Mouse (Mus musculus) spleen, adult 2 months (tissue): ENCODE results near the gene Meis2.

ENCODE experiments used
- CTCF ChIP-seq: fragments of 200-500 bp; IDR thresholded peaks from 2 replicates; pipeline ENCODE4 v1.5.1; 2011; ENCODE audit warnings: mild to moderate bottlenecking, inconsistent platforms; ENCODE audit not compliant: insufficient read depth, insufficient read length, insufficient replicate concordance; ENCODE audit errors: extremely low read depth
- POLR2A ChIP-seq: fragments of 200-500 bp; IDR thresholded peaks from 2 replicates; pipeline ENCODE4 v1.6.1; 2011; ENCODE audit warnings: low read depth, low read length, inconsistent platforms

DNA sequence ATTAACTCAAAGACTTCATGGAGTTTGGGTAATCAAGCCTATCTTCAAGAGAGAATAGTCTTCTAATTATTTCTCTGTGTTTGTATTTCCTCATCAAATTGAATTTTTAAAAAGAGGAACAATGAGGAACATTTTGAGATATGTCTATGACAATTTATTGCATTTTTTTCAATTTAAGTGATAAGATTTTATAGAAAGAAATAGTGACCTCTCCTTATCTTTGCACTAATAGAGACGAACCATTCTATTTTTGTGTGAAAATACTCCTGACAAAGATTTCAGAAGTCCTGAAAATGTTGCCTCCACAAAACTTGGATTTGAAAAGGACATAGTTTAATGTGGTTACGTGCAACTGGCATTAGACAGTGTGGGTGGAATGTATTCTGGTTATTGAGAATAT, 131.3 kb downstream of the Meis2 start:
- TF ChIP-seq CTCF: no peak
- no peak for TF ChIP-seq POLR2A
